Mouse (Mus musculus): ENCODE measurements around the gene Slc25a5. TPM values are rescaled to one million over a fixed set of nuclear protein-coding genes. Genes with fewer than 3 reads are reported as not detected.

Slc25a5 gene
- polyA plus RNA-seq, 2 experiments, result 362 to 536 TPM

GRCm38 (mm10) chrX:36752586-36752985, 42.9 kb upstream of the Slc25a5 start:
- Histone ChIP-seq H3K9ac (ENCODE audit: low read depth, low read length, severe bottlenecking) (no peak overlapping the region), H3K9me3 (ENCODE audit: control insufficient read depth, low read length) (no peaks in the 10 kb centered on the region), H3K27ac (replicated peaks; ENCODE audit: low read depth, low read length) (no peak overlapping the region), H3K27me3 (ENCODE audit: control insufficient read depth, insufficient read depth, low read length) (no peaks in the 10 kb centered on the region), H3K4me3 (replicated peaks; ENCODE audit: low read length) (no peak overlapping the region), H3K4me2 (replicated peaks; ENCODE audit: low read depth, low read length, severe bottlenecking) (no peak overlapping the region), H3K4me1 (ENCODE audit: control insufficient read depth, insufficient read depth, low read length) (no peaks in the 10 kb centered on the region), H3K36me3 (ENCODE audit: control insufficient read depth, insufficient read depth, low read length) (no peaks in the 10 kb centered on the region)
- DNase-seq (ENCODE audit: low spot score) (no peak), ATAC-seq (ENCODE audit: low FRiP score, low read depth) (no peak)
- TF ChIP-seq POLR2A (IDR thresholded peaks at IDR 0.05; ENCODE audit: borderline replicate concordance, extremely low read depth, insufficient read depth, insufficient read length), result no peak
- 89% methylated on average over 3 of the region's 3 CpGs for WGBS

GRCm38 (mm10) chrX:36757796-36758472, 37.5 kb upstream of the Slc25a5 start:
- H3K27me3 ChIP-seq (ENCODE audit: control insufficient read depth, insufficient read depth, low read length), result no peaks in the 10 kb centered on the region
- H3K4me1 ChIP-seq (ENCODE audit: control insufficient read depth, insufficient read depth, low read length), result no peaks in the 10 kb centered on the region
- no peaks in the 10 kb centered on the region for H3K36me3 ChIP-seq (ENCODE audit: control insufficient read depth, insufficient read depth, low read length)
- no peak for DNase-seq (ENCODE audit: low spot score)
- no peak for TF ChIP-seq POLR2A (IDR thresholded peaks at IDR 0.05; ENCODE audit: borderline replicate concordance, extremely low read depth, insufficient read depth, insufficient read length)
- H3K9me3 ChIP-seq (ENCODE audit: control insufficient read depth, low read length), result no peaks in the 10 kb centered on the region
- no peak overlapping the region for H3K9ac ChIP-seq (ENCODE audit: low read depth, low read length, severe bottlenecking)
- H3K4me3 ChIP-seq (replicated peaks; ENCODE audit: low read length), result no peak overlapping the region
- 63% methylated on average over 7 of the region's 7 CpGs for WGBS
- no peak overlapping the region for H3K4me2 ChIP-seq (replicated peaks; ENCODE audit: low read depth, low read length, severe bottlenecking)
- ATAC-seq (ENCODE audit: low FRiP score, low read depth), result no peak
- no peak overlapping the region for H3K27ac ChIP-seq (replicated peaks; ENCODE audit: low read depth, low read length)

DNA sequence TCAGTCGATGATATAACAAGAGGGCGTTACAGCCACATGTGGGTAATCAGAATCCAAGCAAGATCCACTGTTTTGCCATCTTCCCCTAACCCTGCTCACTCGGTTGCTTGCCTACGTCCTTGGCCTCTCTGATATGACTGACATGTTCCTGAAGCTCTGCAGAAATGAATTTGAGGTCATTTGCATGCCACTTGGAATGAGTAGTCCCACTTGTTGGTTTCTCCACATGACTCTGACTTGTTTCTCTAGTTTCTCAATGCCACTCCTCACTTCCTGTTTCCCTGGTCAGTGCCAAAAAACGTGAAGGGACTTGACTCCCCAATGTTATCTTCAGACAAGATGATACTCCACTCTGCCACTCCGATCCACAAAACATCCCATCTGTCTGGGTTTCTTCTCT, 36.9 kb upstream of the Slc25a5 start:
- Histone ChIP-seq H3K4me1 (ENCODE audit: control insufficient read depth, insufficient read depth, low read length) (no peaks in the 10 kb centered on the region), H3K27ac (replicated peaks; ENCODE audit: low read depth, low read length) (no peak overlapping the region), H3K4me2 (replicated peaks; ENCODE audit: low read depth, low read length, severe bottlenecking) (no peak overlapping the region), H3K9me3 (ENCODE audit: control insufficient read depth, low read length) (no peaks in the 10 kb centered on the region), H3K27me3 (ENCODE audit: control insufficient read depth, insufficient read depth, low read length) (no peaks in the 10 kb centered on the region), H3K9ac (ENCODE audit: low read depth, low read length, severe bottlenecking) (no peak overlapping the region), H3K4me3 (replicated peaks; ENCODE audit: low read length) (no peak overlapping the region), H3K36me3 (ENCODE audit: control insufficient read depth, insufficient read depth, low read length) (no peaks in the 10 kb centered on the region)
- 68% methylated on average over 6 of the region's 6 CpGs for WGBS
- DNase-seq (ENCODE audit: low spot score), result no peak
- no peak for ATAC-seq (ENCODE audit: low FRiP score, low read depth)
- TF ChIP-seq POLR2A (IDR thresholded peaks at IDR 0.05; ENCODE audit: borderline replicate concordance, extremely low read depth, insufficient read depth, insufficient read length), result no peak

DNA sequence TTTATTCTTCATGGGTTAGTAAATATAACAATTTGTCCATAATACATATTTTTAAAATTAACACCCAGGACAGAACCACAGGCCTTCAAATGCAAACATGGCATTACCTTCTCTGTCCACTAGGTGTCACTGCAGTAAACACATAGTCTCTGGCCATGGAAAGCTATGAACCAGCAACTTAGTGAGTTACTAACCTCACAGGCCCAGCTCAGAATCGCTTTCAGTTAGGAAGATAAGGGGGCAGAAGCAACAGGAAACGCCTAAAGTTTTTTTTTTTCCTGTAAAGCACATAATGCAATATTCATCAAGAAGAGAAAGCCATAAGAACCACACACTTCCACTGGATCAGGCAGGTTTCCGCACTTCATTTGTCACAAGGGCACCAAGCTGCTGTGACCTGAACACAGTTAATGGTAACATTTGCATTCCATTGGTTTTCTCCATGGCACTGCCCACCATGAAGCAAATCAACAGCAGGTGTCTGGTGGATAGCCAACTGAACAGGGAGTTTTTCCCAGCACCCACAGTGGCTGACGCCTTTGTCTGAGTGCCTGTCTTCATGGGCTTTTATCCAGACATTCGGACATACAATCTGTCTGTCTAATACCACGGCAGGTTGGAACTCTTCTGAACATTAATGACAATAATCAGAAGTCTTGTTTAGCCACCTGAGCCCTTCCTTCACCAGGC, 34.4 kb upstream of the Slc25a5 start:
- 66% methylated on average over 6 of the region's 6 CpGs for WGBS

GRCm38 (mm10) chrX:36762289-36762688, 33.2 kb upstream of the Slc25a5 start:
- Histone ChIP-seq H3K9ac (ENCODE audit: low read depth, low read length, severe bottlenecking) (no peak overlapping the region), H3K27ac (replicated peaks; ENCODE audit: low read depth, low read length) (no peak overlapping the region), H3K4me1 (ENCODE audit: control insufficient read depth, insufficient read depth, low read length) (no peaks in the 10 kb centered on the region), H3K36me3 (ENCODE audit: control insufficient read depth, insufficient read depth, low read length) (no peaks in the 10 kb centered on the region), H3K4me2 (replicated peaks; ENCODE audit: low read depth, low read length, severe bottlenecking) (no peak overlapping the region), H3K4me3 (replicated peaks; ENCODE audit: low read length) (no peak overlapping the region), H3K9me3 (ENCODE audit: control insufficient read depth, low read length) (no peaks in the 10 kb centered on the region), H3K27me3 (ENCODE audit: control insufficient read depth, insufficient read depth, low read length) (no peaks in the 10 kb centered on the region)
- ATAC-seq (ENCODE audit: low FRiP score, low read depth) (no peak), DNase-seq (ENCODE audit: low spot score) (no peak)
- no peak for TF ChIP-seq POLR2A (IDR thresholded peaks at IDR 0.05; ENCODE audit: borderline replicate concordance, extremely low read depth, insufficient read depth, insufficient read length)
- WGBS, result 91% methylated on average over 5 of the region's 5 CpGs

More for the DNA sequence above, 34.4 kb upstream of the Slc25a5 start:
- H3K9ac ChIP-seq (ENCODE audit: low read depth, low read length, severe bottlenecking), result no peak overlapping the region
- no peaks in the 10 kb centered on the region for H3K4me1 ChIP-seq (ENCODE audit: control insufficient read depth, insufficient read depth, low read length)
- no peak overlapping the region for H3K4me2 ChIP-seq (replicated peaks; ENCODE audit: low read depth, low read length, severe bottlenecking)
- H3K9me3 ChIP-seq (ENCODE audit: control insufficient read depth, low read length), result no peaks in the 10 kb centered on the region
- H3K36me3 ChIP-seq (ENCODE audit: control insufficient read depth, insufficient read depth, low read length), result no peaks in the 10 kb centered on the region
- no peak for TF ChIP-seq POLR2A (IDR thresholded peaks at IDR 0.05; ENCODE audit: borderline replicate concordance, extremely low read depth, insufficient read depth, insufficient read length)
- no peak for ATAC-seq (ENCODE audit: low FRiP score, low read depth)
- no peak overlapping the region for H3K27ac ChIP-seq (replicated peaks; ENCODE audit: low read depth, low read length)
- peak; percentile 40 for DNase-seq (ENCODE audit: low spot score)
- no peak overlapping the region for H3K4me3 ChIP-seq (replicated peaks; ENCODE audit: low read length)
- no peaks in the 10 kb centered on the region for H3K27me3 ChIP-seq (ENCODE audit: control insufficient read depth, insufficient read depth, low read length)
